Mouse (Mus musculus): ENCODE data around the gene Pnliprp1. TPM values are rescaled to one million over a fixed set of nuclear protein-coding genes. Genes with fewer than 3 reads are reported as not detected.

Gene Pnliprp1
- not detected for total RNA-seq (2023)

GRCm38 (mm10) chr19:58728445-58729031 lies at the start of gene Pnliprp1:
Gene Pnliprp1 (plus strand): TSS chr19:58728887.

GRCm38 (mm10) chr19:58759423-58759822 lies 30.7 kb downstream of the Pnliprp1 start, which contains the start of gene Pnliprp2:
Gene Pnliprp2 (plus strand): TSS chr19:58759719.

Other genes with a start within 250 kb of the Pnliprp1 start
- not detected for gene Ccdc172, start 216.9 kb upstream of the Pnliprp1 start, total RNA-seq (2023)
- not detected for gene Pnlip, start 76.4 kb upstream of the Pnliprp1 start, total RNA-seq (2023)
- not detected for gene Pnliprp2, start 30.8 kb downstream of the Pnliprp1 start, total RNA-seq (2023)
- not detected for gene 1700019N19Rik, start 65.6 kb downstream of the Pnliprp1 start, total RNA-seq (2023)
- gene Eno4, start 214.5 kb downstream of the Pnliprp1 start, total RNA-seq (2023): not detected
- gene Hspa12a, start 214.8 kb downstream of the Pnliprp1 start, total RNA-seq (2023): 1 to 10 TPM; 4.0 to 5.3 TPM

Measured in neutrophil, adult 83 days (primary cell).